Mouse (Mus musculus) liver, embryonic 14.5 days (tissue): ENCODE measurements around the gene Gm45140.

Source experiments
- CTCF ChIP-seq: IDR thresholded peaks from 2 replicates; pipeline ENCODE4 v1.5.1; 2016; ENCODE audit warnings: antibody characterized with exemption, low read depth, control low read depth
- EP300 ChIP-seq: IDR thresholded peaks from 2 replicates; pipeline ENCODE4 v1.6.1; 2016; ENCODE audit warnings: antibody characterized with exemption, low read depth

DNA sequence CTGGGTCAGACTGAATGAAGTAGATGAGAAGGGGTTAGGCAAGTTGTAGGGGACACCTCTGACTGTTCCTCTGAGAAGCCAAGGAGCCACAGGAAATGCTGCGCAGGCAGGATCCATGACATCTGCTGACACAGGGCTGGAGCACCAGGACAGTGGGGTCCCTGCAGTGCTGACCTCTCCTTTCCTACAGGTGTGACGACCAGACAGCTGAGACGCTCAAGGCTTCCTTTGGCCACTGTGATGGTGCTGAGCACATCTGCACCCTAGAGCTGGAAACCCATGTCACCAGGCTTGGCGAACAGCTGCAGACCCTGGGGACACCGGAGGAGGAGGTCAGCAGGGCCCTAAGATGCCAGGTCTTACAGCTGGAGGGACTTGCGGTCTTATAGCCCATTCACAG lies 84.0 kb downstream of the Gm45140 start:
- TF ChIP-seq CTCF (no peak), EP300 (no peak)
